Mouse (Mus musculus) neural tube, embryonic 11.5 days (tissue): ENCODE data around the gene Zfp429. TPM values are rescaled to one million over a fixed set of nuclear protein-coding genes. Genes with fewer than 3 reads are reported as not detected.
"Not testable (repeated sequence)": the region's sequence is repeated elsewhere in the genome, so short reads cannot be mapped to it uniquely, and the experiment has no call there.

Source experiments
- ATAC-seq: fragments of 200-750 bp; cut with Nextera tagmentation; 2 replicates; pipeline ENCODE4 v1.8.0; 2017; ENCODE audit warnings: moderate number of reproducible peaks, mild to moderate bottlenecking, moderate TSS enrichment, moderate library complexity; ENCODE audit not compliant: insufficient read depth, low FRiP score, low TSS enrichment
- DNase-seq: peaks from one replicate; pipeline ENCODE4 v3.0.0-alpha.2; 2015; ENCODE audit warnings: low spot score
- H3K27ac ChIP-seq: fragments of 300-500 bp; sonication (generic); 2 replicates; pipeline ENCODE4 v1.5.1; 2014; ENCODE audit warnings: low read depth, mild to moderate bottlenecking, low read length
- H3K27me3 ChIP-seq: fragments of 300-500 bp; sonication (generic); 2 replicates; pipeline ENCODE4 v1.6.1; 2014; ENCODE audit warnings: mild to moderate bottlenecking, low read length, mixed read lengths; ENCODE audit not compliant: control insufficient read depth, insufficient read depth
- H3K36me3 ChIP-seq: fragments of 300-500 bp; sonication (generic); 2 replicates; pipeline ENCODE4 v1.6.1; 2014; ENCODE audit warnings: mild to moderate bottlenecking, low read length, moderate library complexity, mixed read lengths; ENCODE audit not compliant: control insufficient read depth, insufficient read depth
- H3K4me1 ChIP-seq: fragments of 300-500 bp; sonication (generic); 2 replicates; pipeline ENCODE4 v1.6.1; 2014; ENCODE audit warnings: low read length, mixed read lengths; ENCODE audit not compliant: control insufficient read depth, insufficient read depth
- H3K4me2 ChIP-seq: fragments of 300-500 bp; sonication (generic); 2 replicates; pipeline ENCODE4 v1.6.1; 2014; ENCODE audit warnings: low read depth, mild to moderate bottlenecking, moderate library complexity
- H3K4me3 ChIP-seq: fragments of 300-500 bp; sonication (generic); 2 replicates; pipeline ENCODE4 v1.5.1; 2014; ENCODE audit warnings: low read depth, low read length
- H3K9ac ChIP-seq: fragments of 300-500 bp; sonication (generic); 2 replicates; pipeline ENCODE4 v1.6.1; 2014; ENCODE audit warnings: mild to moderate bottlenecking, low read length
- H3K9me3 ChIP-seq: fragments of 300-500 bp; sonication (generic); 2 replicates; pipeline ENCODE4 v1.6.1; 2016; ENCODE audit warnings: low read length; ENCODE audit not compliant: control insufficient read depth
- WGBS: fragments of 180-500 bp; shearing (Covaris S2); extraction: QIAGEN DNeasy Blood & Tissue Kit; methylation state at CpG from one replicate; pipeline ENCODE4 v1.1.7; 2014; 5-methylcytosine and 5-hydroxymethylcytosine counted together
- polyA plus RNA-seq: library from polyadenylated mRNA; unstranded; fragments of >200 nt; fragmentation: Nextera tagmentation; extraction: Ambion mirVana; gene quantifications from 2 replicates; pipeline ENCODE4 v1.2.1, GENCODE M21; 2014

The Zfp429 gene
- 2.4 and 3.2 TPM in 2 replicates for polyA plus RNA-seq

GRCm38 (mm10) chr13:67399183-67399903 is at the start of gene Zfp429:
TSS of gene Zfp429 (minus strand) at chr13:67399819.
- not testable (repeated sequence) for H3K9me3 ChIP-seq, H3K27me3 ChIP-seq, H3K4me1 ChIP-seq, H3K36me3 ChIP-seq, H3K27ac ChIP-seq, H3K9ac ChIP-seq
- Histone ChIP-seq H3K4me3 (peak within 1 kb of the TSS; percentile 43), H3K4me2 (peak within 1 kb of the TSS; percentile 48)
- peak; percentile 77 for DNase-seq
- ATAC-seq: peak; percentile 95
- WGBS: 4% methylated on average over 14 of the region's 16 CpGs

GRCm38 (mm10) chr13:67437095-67437494 is 37.5 kb upstream of the Zfp429 start:
- H3K9ac ChIP-seq, H3K36me3 ChIP-seq, H3K27ac ChIP-seq, H3K4me3 ChIP-seq, H3K4me2 ChIP-seq, DNase-seq, H3K9me3 ChIP-seq, H3K27me3 ChIP-seq, ATAC-seq, H3K4me1 ChIP-seq: not testable (repeated sequence)
- no CpG with 5 or more reads among the region's 3 CpGs for WGBS

GRCm38 (mm10) chr13:67428116-67428515 is 28.5 kb upstream of the Zfp429 start:
- Histone ChIP-seq H3K36me3 (no peaks in the 10 kb centered on the region), H3K9ac (no peak overlapping the region), H3K4me3 (no peak overlapping the region), H3K4me1 (no peaks in the 10 kb centered on the region), H3K27me3 (no peaks in the 10 kb centered on the region), H3K27ac (no peak overlapping the region), H3K9me3 (no peaks in the 10 kb centered on the region), H3K4me2 (no peak overlapping the region)
- DNase-seq (no peak), ATAC-seq (no peak)
- WGBS: 75% methylated on average over 3 of the region's 3 CpGs

- not testable (repeated sequence) for DNase-seq, H3K9ac ChIP-seq, H3K9me3 ChIP-seq, H3K4me2 ChIP-seq, H3K4me3 ChIP-seq, H3K27ac ChIP-seq, ATAC-seq, H3K27me3 ChIP-seq, H3K36me3 ChIP-seq, H3K4me1 ChIP-seq
Observed at GRCm38 (mm10) chr13:67425699-67426098, 26.1 kb upstream of the Zfp429 start.

GRCm38 (mm10) chr13:67422532-67422931 is 22.9 kb upstream of the Zfp429 start:
- not testable (repeated sequence) for H3K4me3 ChIP-seq, H3K27me3 ChIP-seq, ATAC-seq, H3K27ac ChIP-seq, H3K9ac ChIP-seq, H3K36me3 ChIP-seq, DNase-seq, H3K4me1 ChIP-seq, H3K9me3 ChIP-seq, H3K4me2 ChIP-seq
- WGBS: 82% methylated on average over 2 of the region's 2 CpGs

- DNase-seq (peak; percentile 57), ATAC-seq (peak; percentile 79)
- no peaks in the 10 kb centered on the region for H3K4me1 ChIP-seq
- H3K36me3 ChIP-seq: no peaks in the 10 kb centered on the region
- WGBS: 3% methylated on average over 22 of the region's 22 CpGs
- no peaks in the 10 kb centered on the region for H3K27me3 ChIP-seq
- H3K27ac ChIP-seq: no peak within 1 kb of the TSS
- peak within 1 kb of the TSS; percentile 61 for H3K4me2 ChIP-seq
- no peaks in the 10 kb centered on the region for H3K9me3 ChIP-seq
- H3K4me3 ChIP-seq: peak within 1 kb of the TSS; percentile 57
- H3K9ac ChIP-seq: peak within 1 kb of the TSS; percentile 54
Observed at GRCm38 (mm10) chr13:67421207-67421857, 21.7 kb upstream of the Zfp429 start, which contains the start of gene Zfp459. TSS of gene Zfp459 (minus strand) at chr13:67421418.

GRCm38 (mm10) chr13:67420558-67421206 is 21.1 kb upstream of the Zfp429 start:
- WGBS: 34% methylated on average over 11 of the region's 11 CpGs
- Histone ChIP-seq H3K27ac (no peak overlapping the region), H3K27me3 (no peaks in the 10 kb centered on the region), H3K9ac (peak overlapping the region; percentile 54), H3K4me2 (peak overlapping the region; percentile 61), H3K4me3 (peak overlapping the region; percentile 57), H3K9me3 (no peaks in the 10 kb centered on the region), H3K36me3 (no peaks in the 10 kb centered on the region), H3K4me1 (no peaks in the 10 kb centered on the region)
- DNase-seq (no peak), ATAC-seq (no peak; the same call in 1 of the 2 replicates)

GRCm38 (mm10) chr13:67416811-67417210 is 17.2 kb upstream of the Zfp429 start:
- no peak overlapping the region for H3K4me2 ChIP-seq
- no peak overlapping the region for H3K4me3 ChIP-seq
- no peaks in the 10 kb centered on the region for H3K27me3 ChIP-seq
- DNase-seq (no peak), ATAC-seq (no peak)
- no peaks in the 10 kb centered on the region for H3K4me1 ChIP-seq
- 91% methylated on average over 3 of the region's 3 CpGs for WGBS
- no peak overlapping the region for H3K9ac ChIP-seq
- H3K27ac ChIP-seq: no peak overlapping the region
- H3K9me3 ChIP-seq: no peaks in the 10 kb centered on the region
- H3K36me3 ChIP-seq: no peaks in the 10 kb centered on the region
